Mouse (Mus musculus) frontal cortex, postnatal 25 days (tissue): ENCODE data around the gene Pdcd1lg2.

Experiments used
- DNase-seq, 2 experiments: peaks; one replicate each; pipeline ENCODE4 v3.0.0; 2022; ENCODE audit warnings: low spot score in 2 of 2

Gene Pdcd1lg2

GRCm38 (mm10) chr19:29410619-29411018, at the start of gene Pdcd1lg2:
Pdcd1lg2 (plus strand) TSS chr19:29410919.
- DNase-seq = no peak

GRCm38 (mm10) chr19:29361468-29362130, 49.1 kb upstream of the Pdcd1lg2 start:
- peak; percentile 75 to 83 for DNase-seq

GRCm38 (mm10) chr19:29362173-29362930, 48.4 kb upstream of the Pdcd1lg2 start:
- DNase-seq = no peak

- DNase-seq = no peak
Measured at GRCm38 (mm10) chr19:29363557-29363956, 47.2 kb upstream of the Pdcd1lg2 start.

- no peak for DNase-seq
Measured at GRCm38 (mm10) chr19:29364076-29364475, 46.6 kb upstream of the Pdcd1lg2 start.

GRCm38 (mm10) chr19:29365105-29365504, 45.6 kb upstream of the Pdcd1lg2 start:
- DNase-seq = no peak

GRCm38 (mm10) chr19:29366226-29366968, 44.3 kb upstream of the Pdcd1lg2 start:
- no peak for DNase-seq

- peak in 1 of 2 experiments; percentile 21 for DNase-seq
Measured at GRCm38 (mm10) chr19:29366969-29367622, 43.6 kb upstream of the Pdcd1lg2 start, which contains the start of the genes Plgrkt and Cd274. Plgrkt (minus strand) TSS chr19:29367390. Cd274 (plus strand) TSS chr19:29367455.

- DNase-seq = no peak
Measured at GRCm38 (mm10) chr19:29368041-29368440, 42.7 kb upstream of the Pdcd1lg2 start.

GRCm38 (mm10) chr19:29368671-29369309, 41.9 kb upstream of the Pdcd1lg2 start:
- DNase-seq = no peak

GRCm38 (mm10) chr19:29370112-29370511, 40.6 kb upstream of the Pdcd1lg2 start:
- no peak for DNase-seq

GRCm38 (mm10) chr19:29370545-29371283, 40.0 kb upstream of the Pdcd1lg2 start:
- no peak for DNase-seq

GRCm38 (mm10) chr19:29371284-29372081, 39.2 kb upstream of the Pdcd1lg2 start:
- no peak for DNase-seq

GRCm38 (mm10) chr19:29372138-29372537, 38.6 kb upstream of the Pdcd1lg2 start:
- no peak for DNase-seq

- no peak for DNase-seq
Measured at GRCm38 (mm10) chr19:29372621-29373020, 38.1 kb upstream of the Pdcd1lg2 start.

- no peak for DNase-seq
Measured at GRCm38 (mm10) chr19:29373438-29373837, 37.3 kb upstream of the Pdcd1lg2 start.

GRCm38 (mm10) chr19:29374947-29375346, 35.8 kb upstream of the Pdcd1lg2 start:
- DNase-seq = no peak

- DNase-seq = no peak
Measured at GRCm38 (mm10) chr19:29376382-29376781, 34.3 kb upstream of the Pdcd1lg2 start.

- no peak for DNase-seq
Measured at GRCm38 (mm10) chr19:29379839-29380603, 30.7 kb upstream of the Pdcd1lg2 start.
